Mouse (Mus musculus) spleen, adult 18-20 months (tissue): ENCODE data around the gene Nubp1.

Experiments
- DNase-seq, 2 experiments: peaks; one replicate each; pipeline ENCODE4 v3.0.0; 2022; ENCODE audit warnings: mixed read lengths in 2 of 2

The Nubp1 gene

DNA sequence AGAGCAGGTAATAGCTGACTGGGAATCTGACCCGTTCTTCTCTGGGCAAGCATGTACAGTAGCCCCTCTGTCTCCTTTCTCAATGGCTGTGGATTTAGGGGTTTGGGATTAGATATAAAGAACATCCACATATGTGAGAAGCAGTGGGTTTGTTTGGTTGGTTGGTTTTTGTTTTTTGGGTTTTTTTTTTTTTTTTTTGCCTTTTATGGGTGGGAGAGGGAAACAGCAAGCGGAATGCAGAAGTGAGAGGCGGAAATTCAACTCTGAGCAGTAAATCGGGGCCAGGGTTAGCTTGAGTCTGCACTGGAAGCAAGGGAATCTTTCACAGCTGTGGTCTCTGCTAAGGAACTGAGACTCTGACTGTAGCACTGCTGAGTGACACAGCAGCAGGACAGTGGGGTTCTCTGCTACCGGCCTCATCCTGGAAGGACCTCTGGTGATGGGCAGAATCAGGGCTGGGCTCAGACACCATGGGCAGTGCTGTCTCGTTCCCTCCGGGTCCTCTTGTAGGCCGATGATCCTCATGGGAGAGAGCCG is 6.0 kb downstream of the Nubp1 start:
- no peak for DNase-seq

GRCm38 (mm10) chr16:10420447-10421054 is 8.8 kb downstream of the Nubp1 start:
- no peak for DNase-seq

DNA sequence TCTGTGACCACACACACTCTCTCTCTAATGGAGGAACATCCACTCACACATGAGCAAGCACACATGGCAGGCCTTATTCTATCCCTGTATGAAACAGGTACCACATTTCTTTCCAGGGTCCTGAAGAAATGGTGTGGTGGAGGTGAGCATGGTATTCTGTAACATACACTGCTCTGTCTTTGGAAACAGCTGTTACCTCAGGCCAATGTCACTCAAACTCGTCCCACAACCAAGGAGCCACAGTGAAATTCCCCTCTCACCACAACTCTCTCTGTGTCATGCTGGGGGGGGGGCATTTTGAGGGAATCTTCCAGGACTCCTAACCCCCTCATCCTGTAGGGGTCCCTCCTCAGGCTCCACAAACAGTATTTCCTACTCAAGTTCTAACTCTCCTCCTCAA is 20.2 kb downstream of the Nubp1 start:
- DNase-seq = no peak

- no peak for DNase-seq
These were observed 20.6 kb downstream of the Nubp1 start for GRCm38 (mm10) chr16:10432387-10432786.

- DNase-seq = no peak
These were observed 21.6 kb downstream of the Nubp1 start for GRCm38 (mm10) chr16:10433344-10433743.

DNA sequence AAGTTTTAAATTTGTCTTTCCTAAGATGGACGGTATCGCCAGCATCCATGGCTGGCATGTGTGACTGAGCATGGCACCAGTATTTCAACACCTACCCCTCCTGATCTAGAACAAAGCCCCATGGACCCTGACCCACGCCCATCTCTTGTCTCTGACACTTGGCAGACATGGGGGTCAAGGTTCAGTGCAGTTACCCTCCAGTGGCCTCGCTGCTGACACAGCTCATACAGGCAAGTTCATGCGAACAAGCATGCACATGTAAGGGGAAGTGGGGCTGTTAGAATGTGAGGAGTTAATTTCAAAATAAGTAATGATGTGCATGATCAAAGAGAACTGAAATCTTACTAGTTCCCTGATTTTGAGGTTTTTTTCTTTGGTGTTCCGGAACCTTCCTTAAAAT is 24.4 kb downstream of the Nubp1 start:
- DNase-seq = no peak

GRCm38 (mm10) chr16:10438055-10438454 is 26.3 kb downstream of the Nubp1 start:
- DNase-seq = no peak

GRCm38 (mm10) chr16:10441328-10441727 is 29.6 kb downstream of the Nubp1 start:
- DNase-seq = no peak

DNA sequence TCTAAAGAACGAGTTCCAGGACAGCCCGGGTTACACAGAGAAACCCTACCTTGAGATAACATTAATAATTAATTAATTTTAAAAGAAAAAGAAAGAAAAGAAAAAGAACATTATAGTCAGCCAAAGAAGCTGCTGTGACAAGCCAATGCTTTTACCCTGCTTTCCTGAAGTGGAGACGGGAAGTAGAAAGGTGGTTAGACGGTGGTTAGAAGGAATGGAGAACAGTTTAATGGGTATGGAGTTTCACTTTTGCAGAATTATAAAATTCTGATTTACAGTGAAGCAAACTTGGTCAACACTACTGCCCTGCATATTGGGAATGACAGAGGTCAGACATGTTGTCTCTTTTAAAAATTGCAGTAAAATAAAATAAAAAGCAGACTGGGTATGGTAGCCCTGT is 30.0 kb downstream of the Nubp1 start:
- DNase-seq = no peak

GRCm38 (mm10) chr16:10443723-10444122 is 32.0 kb downstream of the Nubp1 start:
- no peak for DNase-seq

GRCm38 (mm10) chr16:10446573-10447263 is 35.0 kb downstream of the Nubp1 start:
- DNase-seq = no peak

- DNase-seq = no peak
These were observed 35.5 kb downstream of the Nubp1 start, which contains the start of gene Tvp23a for GRCm38 (mm10) chr16:10447264-10447594. Gene Tvp23a, minus strand, starts transcription at chr16:10447362.

- DNase-seq = no peak
These were observed 36.0 kb downstream of the Nubp1 start for GRCm38 (mm10) chr16:10447781-10448180.

GRCm38 (mm10) chr16:10448931-10449330 is 37.2 kb downstream of the Nubp1 start:
- DNase-seq = no peak

- no peak for DNase-seq
These were observed 40.2 kb downstream of the Nubp1 start for GRCm38 (mm10) chr16:10451906-10452305.

DNA sequence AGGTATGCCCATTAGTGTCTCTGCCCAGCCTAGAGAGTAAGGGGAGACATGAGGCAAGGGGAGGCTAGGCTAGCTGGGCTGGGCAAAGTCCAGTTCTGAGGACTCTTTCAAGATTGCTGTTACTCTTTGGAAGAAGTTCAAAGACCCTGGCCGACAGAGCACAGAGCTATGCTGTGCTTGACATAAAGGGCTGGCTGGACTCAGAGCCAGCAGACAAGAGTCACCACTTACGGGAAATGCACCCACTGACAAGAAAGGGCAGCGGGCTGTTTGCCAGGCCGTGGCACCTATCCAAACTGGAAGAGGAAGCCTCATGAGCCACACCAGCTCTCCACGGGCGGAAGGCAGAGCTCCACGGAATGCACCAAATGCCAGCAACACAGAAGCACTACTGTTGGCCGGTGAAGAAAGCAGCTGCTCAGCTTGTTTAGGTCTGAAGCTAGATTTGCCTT is 40.7 kb downstream of the Nubp1 start:
- peak; percentile 42 to 56 for DNase-seq

DNA sequence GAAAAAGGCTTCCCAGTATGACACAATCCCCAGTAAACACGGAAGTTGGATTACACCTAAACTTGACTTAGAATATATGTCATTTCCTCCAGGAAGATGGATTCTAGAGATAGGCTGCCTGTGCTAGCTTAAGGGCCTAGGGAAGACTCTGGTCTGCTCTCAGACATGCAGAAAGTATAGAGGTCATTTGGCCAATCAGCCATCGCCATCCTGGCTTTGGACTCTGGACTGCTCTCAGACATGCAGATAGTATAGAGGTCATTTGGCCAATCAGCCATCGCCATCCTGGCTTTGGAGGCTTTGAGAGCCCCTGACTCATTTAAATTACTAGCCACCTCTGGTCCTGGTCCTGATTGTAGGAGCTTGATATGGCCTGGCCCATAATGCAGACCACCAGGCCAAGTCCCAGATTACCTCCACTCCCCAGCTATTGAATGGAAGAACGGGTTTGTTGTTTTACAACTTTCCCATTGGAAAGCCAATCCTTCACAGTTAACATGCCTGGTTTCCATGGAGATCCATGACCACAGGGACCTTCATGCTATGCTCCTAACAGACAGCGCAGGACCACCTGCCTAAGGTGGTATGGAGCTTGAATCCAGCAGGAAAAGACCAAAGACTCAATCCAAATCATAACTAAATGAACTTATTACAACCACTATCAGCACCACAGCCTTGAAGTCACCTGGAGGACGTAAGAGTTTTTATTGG is 42.3 kb downstream of the Nubp1 start:
- DNase-seq = no peak

- DNase-seq = no peak
These were observed 42.8 kb downstream of the Nubp1 start for GRCm38 (mm10) chr16:10454583-10454974.

GRCm38 (mm10) chr16:10460188-10460587 is 48.4 kb downstream of the Nubp1 start:
- no peak for DNase-seq

GRCm38 (mm10) chr16:10461178-10461577 is 49.4 kb downstream of the Nubp1 start:
- DNase-seq = no peak

DNA sequence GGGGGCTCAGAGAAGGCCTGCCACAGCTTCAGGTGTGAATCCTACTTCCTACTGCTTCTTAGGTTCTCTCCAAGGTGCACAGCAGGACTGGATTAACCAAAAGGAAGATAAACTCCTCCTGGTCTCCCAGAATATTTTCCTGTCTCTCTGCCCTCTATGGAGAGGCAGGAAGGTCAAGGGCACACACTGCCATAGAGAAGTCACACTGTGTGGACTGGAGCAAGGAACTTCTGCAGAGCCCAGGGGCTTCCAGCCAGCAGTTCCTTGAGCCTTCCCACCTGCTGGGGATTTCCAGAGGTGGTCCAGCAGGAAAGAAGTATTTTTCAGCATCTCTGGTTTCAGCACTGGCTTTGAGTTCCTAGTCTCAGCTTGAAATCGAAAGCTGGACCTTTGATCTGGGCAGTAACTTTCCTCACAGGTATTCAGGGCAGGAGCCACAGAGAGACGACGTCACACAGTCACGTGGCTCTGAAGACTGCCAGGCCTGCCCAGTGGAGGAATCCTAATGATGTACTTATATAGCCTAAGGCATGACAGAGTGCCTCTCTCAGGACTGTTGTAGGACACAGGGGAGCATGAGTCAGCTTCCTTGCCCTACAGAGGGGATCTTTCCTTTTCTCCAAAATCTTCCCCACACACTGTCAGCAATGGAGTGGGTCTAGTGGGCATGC is 53.4 kb downstream of the Nubp1 start:
- no peak for DNase-seq

DNA sequence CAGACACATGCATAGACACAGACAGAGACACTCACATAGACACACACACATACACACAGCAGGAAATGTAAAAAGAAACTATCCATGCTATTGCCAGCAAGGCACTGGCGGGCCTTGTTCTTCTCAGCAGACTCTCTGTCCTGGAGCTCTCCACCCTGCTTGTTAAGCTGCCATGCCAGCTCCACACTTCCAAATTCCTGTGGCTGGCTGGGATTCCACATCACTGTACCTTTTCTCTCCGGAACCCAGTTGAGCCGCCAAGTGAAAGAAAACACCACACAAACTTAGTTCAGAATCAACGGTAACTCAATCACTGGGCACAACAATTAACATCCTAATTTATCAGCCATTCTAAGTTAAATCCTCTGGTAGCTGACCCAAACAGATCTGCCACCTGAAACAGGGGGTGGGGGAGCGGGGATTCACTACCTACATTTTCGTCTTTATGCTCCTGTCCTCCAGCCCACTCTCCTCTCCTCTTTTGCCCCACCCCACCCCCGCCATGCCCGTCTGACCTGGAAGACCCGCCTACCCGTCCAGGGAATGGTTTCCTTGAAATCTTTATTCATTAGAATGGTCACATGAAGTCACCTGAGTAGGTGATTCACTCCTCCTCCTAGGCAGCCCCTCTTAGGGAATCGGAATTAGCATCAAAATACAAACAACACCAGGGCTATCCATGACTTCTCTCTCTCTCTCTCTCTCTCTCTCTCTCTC is 55.8 kb downstream of the Nubp1 start:
- DNase-seq = no peak

- DNase-seq = no peak
These were observed 56.5 kb downstream of the Nubp1 start for GRCm38 (mm10) chr16:10468201-10468600.
